Mouse (Mus musculus) embryonic facial prominence, embryonic 14.5 days (tissue): ENCODE measurements around the gene Gm20777. TPM values are rescaled to one million over a fixed set of nuclear protein-coding genes. Genes with fewer than 3 reads are reported as not detected.
"Not testable (repeated sequence)": the region's sequence is repeated elsewhere in the genome, so short reads cannot be mapped to it uniquely, and the experiment has no call there.

Experiments
- ATAC-seq: fragments of 200-750 bp; cut with Nextera tagmentation; 2 replicates; pipeline ENCODE4 v1.8.0; 2017; ENCODE audit warnings: low read depth, moderate number of reproducible peaks, moderate TSS enrichment
- DNase-seq: peaks from one replicate; pipeline ENCODE4 v3.0.0-alpha.2; 2015; ENCODE audit warnings: low spot score
- H3K27ac ChIP-seq: fragments of 300-500 bp; sonication (generic); replicated peaks from 2 replicates; pipeline ENCODE4 v1.5.1; 2014; ENCODE audit warnings: low read depth, mild to moderate bottlenecking, low read length, moderate library complexity
- H3K27me3 ChIP-seq: fragments of 300-500 bp; sonication (generic); replicated peaks from 2 replicates; pipeline ENCODE4 v1.6.1; 2014; ENCODE audit warnings: low read length; ENCODE audit not compliant: control insufficient read depth, insufficient read depth
- H3K36me3 ChIP-seq: fragments of 300-500 bp; sonication (generic); 2 replicates; pipeline ENCODE4 v1.6.1; 2014; ENCODE audit warnings: low read length, mixed read lengths; ENCODE audit not compliant: control insufficient read depth, insufficient read depth
- H3K4me1 ChIP-seq: fragments of 300-500 bp; sonication (generic); 2 replicates; pipeline ENCODE4 v1.6.1; 2014; ENCODE audit warnings: antibody characterized with exemption, low read length; ENCODE audit not compliant: control insufficient read depth, insufficient read depth
- H3K4me2 ChIP-seq: fragments of 300-500 bp; sonication (generic); 2 replicates; pipeline ENCODE4 v1.6.1; 2014; ENCODE audit warnings: low read depth, mild to moderate bottlenecking, low read length, moderate library complexity, mixed read lengths
- H3K4me3 ChIP-seq: fragments of 300-500 bp; sonication (generic); 2 replicates; pipeline ENCODE4 v1.5.1; 2014; ENCODE audit warnings: low read depth, mild to moderate bottlenecking, low read length
- H3K9ac ChIP-seq: fragments of 300-500 bp; sonication (generic); 2 replicates; pipeline ENCODE4 v1.6.1; 2014; ENCODE audit warnings: low read depth, mild to moderate bottlenecking, low read length, moderate library complexity, mixed read lengths
- H3K9me3 ChIP-seq: fragments of 300-500 bp; sonication (generic); 2 replicates; pipeline ENCODE4 v1.6.1; 2016; ENCODE audit warnings: low read length; ENCODE audit not compliant: control insufficient read depth
- WGBS: fragments of 180-500 bp; shearing (Covaris S2); extraction: QIAGEN DNeasy Blood & Tissue Kit; methylation state at CpG from one replicate; pipeline ENCODE4 v1.1.7; 2014; 5-methylcytosine and 5-hydroxymethylcytosine counted together
- polyA plus RNA-seq: library from polyadenylated mRNA; unstranded; fragments of >200 nt; fragmentation: Nextera tagmentation; extraction: Ambion mirVana; gene quantifications from 2 replicates; pipeline ENCODE4 v1.2.1, GENCODE M21; 2014

The Gm20777 gene
- not detected in 2 replicates for polyA plus RNA-seq

DNA sequence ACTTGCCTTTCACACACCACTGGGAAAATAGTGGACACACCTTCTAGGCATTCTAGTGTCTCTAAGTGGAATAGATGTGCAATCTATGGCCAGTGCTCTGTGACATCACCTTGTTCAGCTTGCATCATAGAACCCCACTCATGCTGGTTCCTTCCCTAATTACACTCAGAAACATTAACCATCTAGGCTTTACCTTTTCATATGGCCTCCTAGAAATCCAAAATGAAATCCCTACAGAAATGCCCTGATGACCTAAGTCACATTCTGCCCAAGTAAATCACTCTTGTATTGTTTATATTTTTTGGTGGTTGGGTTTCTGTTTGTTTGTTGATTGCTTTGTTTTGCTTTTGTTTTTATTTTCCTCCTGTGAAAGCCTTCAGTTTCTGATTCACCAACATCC lies at the start of gene Gm20777:
Gene Gm20777, minus strand, starts transcription at position 101 of the 400 bp plus-strand sequence.
- not testable (repeated sequence) for H3K4me1 ChIP-seq, H3K9me3 ChIP-seq, DNase-seq, H3K27ac ChIP-seq, H3K36me3 ChIP-seq, H3K27me3 ChIP-seq, H3K4me3 ChIP-seq, H3K9ac ChIP-seq, ATAC-seq, H3K4me2 ChIP-seq

DNA sequence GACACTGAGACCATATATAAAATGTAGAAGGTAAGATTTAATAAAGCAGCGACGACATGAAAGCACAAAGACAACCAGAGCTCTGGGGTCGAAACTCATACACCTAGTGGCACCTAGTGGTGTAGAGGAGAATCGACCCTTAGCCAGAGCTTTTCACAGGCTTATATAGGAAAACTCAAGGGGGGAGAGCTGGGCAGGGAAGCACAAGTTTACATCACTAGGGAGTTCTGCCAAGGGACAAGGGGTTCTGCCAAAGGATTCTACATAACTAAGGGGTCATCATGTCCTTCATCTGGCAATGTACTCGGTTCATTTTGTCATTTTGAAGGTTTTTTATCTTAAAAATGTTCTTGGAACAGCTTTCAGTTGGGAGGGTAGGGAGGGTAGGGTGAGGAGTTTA lies 42.7 kb downstream of the Gm20777 start:
- not testable (repeated sequence) for H3K27me3 ChIP-seq, H3K9ac ChIP-seq, H3K4me1 ChIP-seq, ATAC-seq, DNase-seq, H3K4me3 ChIP-seq, H3K36me3 ChIP-seq, H3K4me2 ChIP-seq, H3K27ac ChIP-seq, H3K9me3 ChIP-seq
- no CpG with 5 or more reads among the region's 5 CpGs for WGBS

DNA sequence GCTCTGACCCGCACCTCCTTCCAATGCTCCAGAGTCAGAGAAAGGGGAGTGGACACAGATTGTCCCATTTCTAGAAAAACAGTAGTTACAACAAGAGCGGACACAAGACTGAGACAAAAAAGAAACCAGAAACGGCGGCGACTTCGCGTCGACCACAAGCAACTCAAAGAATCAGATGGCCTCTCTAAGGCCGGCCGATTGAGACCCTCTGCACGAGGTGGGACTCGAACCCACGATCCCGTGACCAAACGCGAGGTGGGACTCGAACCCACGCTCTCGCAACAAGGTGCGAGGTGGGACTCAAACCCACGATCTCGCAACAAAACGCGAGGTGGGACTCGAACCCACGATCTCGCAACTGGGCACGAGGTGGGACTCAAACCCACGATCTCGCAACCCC lies 43.5 kb downstream of the Gm20777 start:
- not testable (repeated sequence) for H3K36me3 ChIP-seq, DNase-seq, H3K9me3 ChIP-seq, H3K9ac ChIP-seq, H3K4me1 ChIP-seq, H3K4me2 ChIP-seq, ATAC-seq, H3K27ac ChIP-seq, H3K27me3 ChIP-seq, H3K4me3 ChIP-seq
- 95% methylated on average over 25 of the region's 30 CpGs for WGBS

- not testable (repeated sequence) for ATAC-seq, H3K27ac ChIP-seq, H3K9ac ChIP-seq, H3K36me3 ChIP-seq, H3K4me1 ChIP-seq, H3K4me2 ChIP-seq, H3K9me3 ChIP-seq, H3K27me3 ChIP-seq, DNase-seq, H3K4me3 ChIP-seq
- WGBS: 89% methylated on average over 11 of the region's 16 CpGs
Observed at GRCm38 (mm10) chrY:10708226-10708625, 44.0 kb downstream of the Gm20777 start.

- not testable (repeated sequence) for H3K4me3 ChIP-seq, ATAC-seq, H3K4me2 ChIP-seq, H3K9me3 ChIP-seq, H3K9ac ChIP-seq, H3K4me1 ChIP-seq, DNase-seq, H3K27ac ChIP-seq, H3K36me3 ChIP-seq, H3K27me3 ChIP-seq
- 91% methylated on average over 4 of the region's 7 CpGs for WGBS
Observed at GRCm38 (mm10) chrY:10706686-10707085, 45.6 kb downstream of the Gm20777 start.

Other genes starting within 250 kb of the Gm20777 start
- not detected in 2 replicates for gene Gm20737, start 216.4 kb downstream of the Gm20777 start, polyA plus RNA-seq
- gene Gm21775, start 199.0 kb downstream of the Gm20777 start, polyA plus RNA-seq: not detected in 2 replicates
- not detected in 2 replicates for gene Gm21900, start 136.1 kb downstream of the Gm20777 start, polyA plus RNA-seq